Mouse (Mus musculus): ENCODE data around the gene Cpm.
A peak's percentile ranks its signal among the peaks of the same experiment; 100 is the strongest.
"Not testable (repeated sequence)": the region's sequence is repeated elsewhere in the genome, so short reads cannot be mapped to it uniquely, and the experiment has no call there.

Cpm gene

GRCm38 (mm10) chr10:117593041-117593570 lies 36.2 kb upstream of the Cpm start:
- DNase-seq (ENCODE audit: low spot score in 2 of 2) = no peak

DNA sequence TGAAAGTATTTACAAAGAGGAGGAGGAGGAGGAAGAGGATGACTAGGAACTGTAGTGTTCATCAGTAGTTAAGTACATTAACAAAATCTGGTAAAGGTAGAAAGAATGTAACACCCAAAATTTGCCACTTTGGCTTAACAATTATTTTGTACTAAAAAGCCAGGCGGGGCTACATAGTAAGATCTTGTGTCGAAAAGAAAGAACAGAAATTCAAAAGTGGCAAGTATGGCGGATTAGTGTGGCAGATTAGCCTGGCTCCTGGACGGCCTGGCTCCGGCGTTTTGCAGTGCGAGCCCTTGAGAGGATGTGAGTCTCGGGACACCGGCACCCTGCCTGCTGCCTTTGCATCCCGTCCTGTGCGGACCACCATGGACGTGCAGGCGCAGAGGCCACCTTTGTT lies 35.4 kb upstream of the Cpm start:
- no peak for DNase-seq (ENCODE audit: low spot score in 2 of 2)

GRCm38 (mm10) chr10:117594291-117594850 lies 34.9 kb upstream of the Cpm start:
- DNase-seq (ENCODE audit: low spot score in 2 of 2) = no peak

- no peak for DNase-seq (ENCODE audit: low spot score in 2 of 2)
Measured at GRCm38 (mm10) chr10:117594913-117595312, 34.4 kb upstream of the Cpm start.

DNA sequence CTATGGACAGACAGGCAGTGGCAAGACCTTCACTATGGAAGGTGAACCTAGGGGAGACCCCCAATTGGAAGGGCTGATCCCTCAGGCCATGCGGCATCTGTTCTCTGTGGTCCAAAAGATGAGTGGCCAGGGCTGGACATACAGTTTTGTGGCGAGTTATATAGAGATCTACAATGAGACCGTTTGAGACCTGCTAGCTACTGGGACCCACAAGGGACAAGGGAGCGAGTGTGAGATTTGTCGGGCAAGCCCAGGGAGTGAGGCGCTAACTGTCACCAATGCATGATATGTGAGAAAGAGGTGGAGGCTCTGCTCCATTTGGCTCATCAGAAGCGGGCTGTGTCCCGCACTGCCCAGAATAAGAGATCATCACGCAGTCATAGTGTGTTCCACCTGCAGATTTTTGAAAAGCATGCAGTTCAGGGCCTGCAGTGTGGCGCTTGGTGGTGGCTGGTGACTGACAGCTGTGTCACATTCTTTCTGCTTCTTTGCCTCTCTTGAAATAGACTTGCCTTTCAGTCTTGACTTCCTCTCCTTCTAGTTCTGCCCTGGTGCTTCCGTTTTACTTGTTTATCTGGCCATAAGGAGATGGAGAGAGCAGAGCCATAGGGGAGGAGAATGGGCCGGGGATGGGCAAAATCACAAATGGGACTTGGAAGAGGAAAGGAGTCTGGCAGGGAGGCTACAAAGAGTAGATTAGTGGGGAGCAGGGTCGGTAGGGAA lies 33.7 kb upstream of the Cpm start:
- DNase-seq (ENCODE audit: low spot score in 2 of 2) = no peak

DNA sequence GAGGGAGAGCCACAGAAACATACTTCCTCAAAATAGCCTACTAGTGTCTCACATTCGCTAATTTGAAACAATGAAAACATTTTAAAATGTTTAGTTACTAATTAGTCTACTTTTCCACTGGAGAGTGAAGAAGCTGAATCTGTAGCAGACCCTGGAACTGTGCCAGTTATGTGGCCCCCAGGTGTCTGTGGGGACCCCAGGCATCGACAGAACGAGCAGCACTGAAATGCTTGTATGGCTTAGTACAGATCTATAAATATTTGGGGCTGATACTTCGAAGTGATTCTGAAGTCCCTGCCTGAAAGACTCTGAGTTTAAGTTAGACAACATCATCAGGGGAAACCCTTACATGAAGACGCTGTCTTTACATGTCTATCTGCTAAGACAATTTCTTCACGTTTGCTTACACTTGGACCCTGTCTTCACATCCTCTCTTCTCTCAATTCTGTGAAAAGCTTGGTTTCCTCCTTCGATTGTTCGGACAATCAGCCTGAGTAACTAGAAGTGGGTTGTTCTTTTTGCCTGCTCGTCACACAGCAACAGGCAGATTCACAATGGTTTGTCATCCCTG lies 33.0 kb upstream of the Cpm start:
- DNase-seq (ENCODE audit: low spot score in 2 of 2) = no peak

GRCm38 (mm10) chr10:117596771-117597324 lies 32.5 kb upstream of the Cpm start:
- no peak for DNase-seq (ENCODE audit: low spot score in 2 of 2)

GRCm38 (mm10) chr10:117597371-117598265 lies 31.7 kb upstream of the Cpm start:
- not testable (repeated sequence) for DNase-seq (ENCODE audit: low spot score in 2 of 2)

DNA sequence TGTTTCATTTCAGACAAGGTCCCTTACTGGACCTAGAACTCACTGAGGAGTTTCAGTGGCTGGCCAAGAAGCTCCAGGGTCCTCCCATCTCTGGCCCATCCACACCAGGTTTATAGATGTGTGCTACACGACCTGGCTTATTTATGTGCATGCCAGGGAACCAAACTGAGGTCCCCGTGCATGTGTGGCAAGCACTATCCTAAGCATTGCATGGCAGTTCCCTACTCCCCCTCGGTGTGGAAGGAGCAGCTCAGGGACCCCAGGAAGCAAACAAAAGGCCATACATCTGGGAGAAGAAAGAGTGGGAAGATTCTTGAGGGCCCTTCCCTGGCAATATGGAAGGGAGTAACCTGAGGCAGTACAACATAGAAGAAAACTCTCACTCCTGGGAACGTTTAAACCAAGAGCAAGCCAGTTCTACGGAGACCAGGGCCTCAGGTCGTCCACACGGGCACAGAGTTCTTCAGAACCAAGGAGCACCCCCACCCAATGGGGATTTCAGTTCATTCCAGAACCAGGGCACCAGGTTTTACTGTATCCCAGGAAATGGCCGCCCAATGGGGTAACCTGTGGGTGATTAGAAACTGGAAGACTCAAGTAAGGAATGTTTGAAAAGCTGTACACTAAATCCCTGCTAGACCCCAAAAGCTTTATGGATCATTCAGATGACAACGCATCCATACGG lies 30.9 kb upstream of the Cpm start:
- no peak for DNase-seq (ENCODE audit: low spot score in 2 of 2)

DNA sequence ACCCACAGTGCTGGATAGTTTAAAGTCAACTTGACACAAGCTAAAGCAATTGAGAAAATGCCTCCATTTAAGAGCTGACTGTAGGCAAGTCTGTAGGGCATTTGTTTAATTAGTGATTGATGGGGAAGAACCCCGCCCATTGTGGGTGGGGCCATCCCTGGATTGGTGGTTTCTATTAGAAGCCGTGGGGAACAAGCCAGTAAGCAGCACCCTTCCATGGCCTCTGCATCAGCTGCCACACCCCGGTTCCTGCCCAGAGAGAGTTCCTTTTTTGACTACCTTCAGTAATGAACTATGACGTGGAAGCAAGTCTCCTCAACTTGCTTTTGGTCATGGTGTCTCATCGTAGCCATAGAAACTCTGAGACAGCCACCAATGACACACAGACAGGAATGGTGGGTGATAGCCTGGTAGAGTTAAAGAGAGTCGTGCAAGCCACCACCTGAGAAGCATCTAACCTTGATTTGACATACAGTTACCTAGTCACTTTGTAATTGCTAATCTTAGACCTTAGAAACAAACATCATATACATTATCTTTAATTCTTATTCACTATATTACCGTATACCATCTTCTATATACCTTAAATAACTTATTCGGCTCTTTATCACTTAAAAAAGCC lies 30.2 kb upstream of the Cpm start:
- not testable (repeated sequence) for DNase-seq (ENCODE audit: low spot score in 2 of 2)

DNA sequence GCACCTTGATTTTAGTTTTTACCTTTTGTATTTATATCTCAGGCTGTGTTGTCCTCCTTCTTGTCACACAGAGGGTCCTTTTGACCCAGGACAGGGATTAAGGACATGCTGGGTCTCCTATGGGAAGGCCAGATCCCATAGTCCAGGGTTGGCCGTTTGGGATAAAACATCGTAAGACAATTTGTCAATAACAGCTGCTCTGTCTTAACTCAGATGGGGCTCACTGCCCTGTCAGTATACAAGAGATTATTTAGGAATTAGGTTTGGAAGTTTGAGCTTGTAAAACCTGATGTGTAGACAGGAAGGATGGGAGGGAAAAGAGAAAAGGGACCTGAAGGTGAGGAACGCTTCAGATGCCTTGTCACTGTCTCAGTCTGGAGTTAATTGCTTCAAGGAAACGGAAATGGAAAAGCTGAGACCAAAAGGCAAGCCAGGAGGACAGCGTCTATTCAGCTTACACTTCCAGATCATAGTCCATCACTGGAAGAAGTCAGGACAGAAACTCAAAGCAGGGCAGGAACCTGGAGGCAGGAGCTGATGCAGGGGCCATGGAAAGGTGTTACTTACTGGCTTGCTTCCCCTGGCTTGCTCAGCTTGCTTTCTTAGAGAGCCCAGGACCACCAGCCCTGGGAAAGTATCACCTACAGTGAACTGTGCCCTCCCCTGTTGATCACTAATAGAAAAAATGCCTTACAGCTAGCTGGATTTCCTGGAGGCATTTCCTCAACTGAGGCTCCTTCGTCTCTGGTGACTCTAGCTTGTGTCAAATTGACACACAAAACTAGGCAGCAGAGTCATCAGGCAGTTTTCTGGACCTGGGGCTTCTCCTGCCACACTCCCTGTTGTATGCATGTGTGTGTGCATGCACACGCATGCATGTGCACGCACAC lies 27.9 kb upstream of the Cpm start:
- DNase-seq (ENCODE audit: low spot score in 2 of 2) = no peak

- no peak for DNase-seq (ENCODE audit: low spot score in 2 of 2)
Measured at GRCm38 (mm10) chr10:117602325-117603129, 26.8 kb upstream of the Cpm start.

DNA sequence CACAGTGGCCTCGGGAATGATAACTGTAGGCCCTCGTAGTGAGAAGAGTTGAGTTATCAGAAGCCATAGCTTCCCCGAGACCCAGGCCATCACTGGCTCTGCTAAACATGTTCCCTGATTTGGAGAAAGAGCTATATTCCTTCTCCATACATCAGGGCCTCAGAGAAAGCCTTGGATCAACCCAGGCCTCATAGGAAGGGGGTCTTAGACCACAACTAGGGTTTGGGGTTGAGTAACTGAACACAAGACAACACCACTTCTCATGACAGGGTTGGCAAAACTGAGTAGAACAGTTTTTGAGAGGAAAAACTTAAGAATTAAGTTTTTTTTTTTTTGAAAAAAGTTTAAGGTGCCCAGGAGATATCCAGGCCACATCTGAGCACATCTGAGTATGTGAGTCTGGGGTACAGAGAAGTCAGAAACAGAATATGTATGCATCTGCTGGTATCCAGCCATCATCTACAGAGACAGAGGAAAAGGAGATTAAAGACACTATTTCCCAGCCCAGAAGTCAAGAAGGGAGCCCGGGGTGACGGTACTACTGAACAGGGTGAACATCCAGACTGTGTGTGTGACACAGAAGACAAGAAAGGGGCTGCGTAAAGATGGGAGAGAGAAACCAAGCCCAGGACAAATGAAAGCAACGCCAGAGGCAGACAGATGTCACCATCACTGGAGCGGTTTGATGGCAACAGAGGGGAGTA lies 26.0 kb upstream of the Cpm start:
- no peak for DNase-seq (ENCODE audit: low spot score in 2 of 2)

DNA sequence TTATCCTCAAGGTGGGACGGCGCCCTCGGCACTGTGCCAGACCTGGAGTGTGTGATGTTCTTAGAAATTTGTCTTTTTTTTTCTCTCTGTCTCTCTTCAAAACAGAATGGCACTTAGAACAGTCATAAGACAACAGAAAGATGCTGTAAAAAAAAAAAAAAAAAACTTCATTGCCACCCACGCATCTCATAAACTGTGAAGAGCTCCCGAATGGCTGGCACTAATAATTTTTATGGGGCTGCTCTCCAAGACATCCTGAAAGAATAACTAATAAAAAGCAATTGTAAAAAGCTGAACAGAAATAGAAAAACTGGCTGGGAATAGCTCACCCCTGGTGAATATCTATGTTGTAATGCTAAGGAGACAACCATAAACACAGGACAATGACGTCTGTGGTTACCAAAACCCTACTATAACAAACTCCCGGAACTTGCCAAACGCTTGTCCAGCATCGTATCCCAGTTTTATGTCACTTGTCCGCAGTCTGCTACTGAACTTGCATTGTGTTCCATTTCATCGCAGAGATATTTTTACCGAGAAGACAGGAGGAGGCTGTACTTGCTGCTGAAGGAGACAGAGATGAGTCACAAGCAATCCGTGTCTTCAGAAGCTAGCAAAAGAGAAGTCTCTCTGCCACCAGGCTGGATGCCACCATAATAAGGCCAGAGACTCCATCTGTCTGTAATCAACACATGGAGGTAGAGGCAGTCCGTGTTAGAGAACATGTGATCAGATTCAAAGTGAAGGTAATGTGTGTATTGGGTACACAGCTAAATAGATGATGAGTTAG lies 25.3 kb upstream of the Cpm start:
- DNase-seq (ENCODE audit: low spot score in 2 of 2) = peak; percentile 31 to 46

- no peak for DNase-seq (ENCODE audit: low spot score in 2 of 2)
Measured at GRCm38 (mm10) chr10:117604624-117605282, 24.5 kb upstream of the Cpm start.

GRCm38 (mm10) chr10:117605283-117606243 lies 23.7 kb upstream of the Cpm start:
- DNase-seq (ENCODE audit: low spot score in 2 of 2) = no peak

All from right cerebral cortex, postnatal 10 days (tissue).